Mouse (Mus musculus) neural tube, postnatal 0 days (tissue): ENCODE results near the gene Cdc42ep2. TPM values are rescaled to one million over a fixed set of nuclear protein-coding genes. Genes with fewer than 3 reads are reported as not detected.

Experiments
- polyA plus RNA-seq: library from polyadenylated mRNA; unstranded; fragments of >200 nt; fragmentation: Nextera tagmentation; extraction: Ambion mirVana; gene quantifications from 2 replicates; pipeline ENCODE4 v1.2.1, GENCODE M21; 2015

Gene Cdc42ep2
- 18.7 and 21.8 TPM in 2 replicates for polyA plus RNA-seq

GRCm38 (mm10) chr19:5924713-5925093 lies at the start of gene Cdc42ep2:
Gene Cdc42ep2, minus strand, starts transcription at chr19:5924816.

GRCm38 (mm10) chr19:5963883-5964562 lies 39.4 kb upstream of the Cdc42ep2 start, which contains the start of gene Pola2:
Gene Pola2, minus strand, starts transcription at chr19:5964202.

DNA sequence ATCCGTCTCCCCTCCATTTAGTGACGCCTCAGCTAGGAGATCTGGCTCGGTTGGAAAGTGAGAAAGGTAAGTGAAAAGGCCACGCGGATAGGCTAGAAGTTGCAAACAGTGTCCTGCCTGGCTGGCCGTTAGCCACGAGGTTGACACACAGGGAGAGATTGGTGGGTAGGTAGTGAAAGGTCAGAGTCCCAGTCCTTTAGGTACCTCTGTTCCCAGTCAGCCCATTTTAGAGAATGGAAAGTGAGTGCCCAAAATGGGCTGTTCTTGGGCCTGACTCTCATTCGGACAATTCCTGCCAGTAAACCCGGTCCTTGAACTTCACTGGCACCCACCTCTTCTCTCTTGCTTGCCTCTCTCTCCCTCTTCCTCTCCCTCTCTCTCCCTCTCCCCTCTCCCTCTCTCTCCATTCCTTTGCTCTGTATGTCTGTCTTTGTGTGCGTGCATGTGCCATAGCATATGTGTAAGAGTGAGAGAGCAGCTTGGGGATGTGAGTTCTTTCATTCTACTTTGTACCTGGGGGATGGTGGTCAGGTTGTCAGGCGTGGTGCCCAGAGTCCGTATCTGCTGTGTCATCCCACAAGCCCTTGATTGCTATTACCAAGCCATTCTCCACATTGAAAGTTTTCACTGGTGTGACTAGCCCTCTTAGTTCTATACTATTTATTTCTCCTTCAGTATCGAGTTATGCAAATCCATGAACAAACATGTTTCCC lies 11.5 kb downstream of the Cdc42ep2 start, which contains the start of gene Dpf2:
Gene Dpf2 (minus strand): TSS at position 4 of the 713 bp plus-strand sequence.

DNA sequence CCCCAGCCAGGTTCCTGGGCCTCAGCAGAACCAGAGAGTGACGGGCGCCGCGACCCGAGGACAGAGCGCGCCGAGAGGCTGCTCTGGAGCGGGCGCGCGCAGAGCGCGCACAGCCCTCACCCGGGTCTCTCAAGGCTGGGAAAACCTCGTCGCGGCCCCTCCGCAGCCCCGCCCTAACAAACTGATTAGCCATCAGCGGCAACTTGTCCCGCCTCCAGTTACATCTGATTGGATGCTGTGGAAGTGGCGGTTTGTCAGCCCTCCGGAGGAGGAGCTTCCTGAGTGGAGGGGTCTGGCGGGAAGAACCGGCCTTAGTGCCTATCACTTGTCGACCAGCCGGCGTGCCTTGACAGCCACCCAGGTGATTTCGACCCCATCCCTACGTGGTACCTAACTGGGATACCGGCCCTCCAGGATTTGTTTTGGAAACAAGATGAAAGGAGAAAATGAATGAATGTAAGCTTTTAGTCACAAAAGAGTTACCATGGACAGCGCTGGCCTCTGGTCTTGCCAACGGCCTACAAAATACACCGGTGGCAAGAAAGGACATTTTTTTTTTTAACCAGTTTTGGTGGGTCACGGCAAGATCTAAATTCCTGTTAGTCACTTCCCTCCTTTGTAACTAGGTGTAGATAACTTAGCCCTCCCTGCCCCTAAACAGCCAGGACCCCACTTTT lies 30.5 kb downstream of the Cdc42ep2 start, which contains the start of gene Tigd3:
Gene Tigd3 (minus strand): TSS at position 148 of the 677 bp plus-strand sequence.

GRCm38 (mm10) chr19:5877618-5878361 lies 46.8 kb downstream of the Cdc42ep2 start, which contains the start of gene Slc25a45:
Gene Slc25a45, plus strand, starts transcription at chr19:5877808.

DNA sequence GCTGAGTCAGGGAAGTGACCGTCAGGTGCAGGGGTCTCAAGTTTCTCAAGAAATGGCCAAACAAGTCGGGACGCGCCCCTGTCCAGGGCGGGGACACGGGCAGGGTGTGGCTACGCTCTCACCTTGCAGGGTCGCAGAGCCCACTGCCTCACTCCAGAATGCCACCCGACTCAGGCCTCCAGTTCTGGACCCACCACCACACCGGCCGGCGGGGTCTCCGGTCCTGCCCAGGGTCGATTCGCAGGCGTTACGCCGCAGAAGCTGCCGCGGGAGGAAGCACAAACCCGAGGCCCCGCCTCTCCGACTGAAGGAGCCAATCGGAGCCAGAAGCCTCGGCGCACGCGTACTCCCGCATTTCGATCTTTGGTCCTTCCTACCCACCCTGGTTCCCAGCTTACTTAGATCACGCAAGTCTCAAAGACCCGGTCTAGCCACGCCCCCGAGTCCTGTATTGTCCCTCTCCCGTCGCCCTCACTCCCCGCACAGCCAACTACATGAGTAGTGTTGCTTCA lies 49.6 kb downstream of the Cdc42ep2 start, which contains the start of gene Frmd8:
Gene Frmd8 (minus strand): TSS at position 306 of the 512 bp plus-strand sequence.

Other genes starting within 250 kb of the Cdc42ep2 start
- gene Map3k11, start 236.1 kb downstream of the Cdc42ep2 start, polyA plus RNA-seq: 10.7 and 12.0 TPM in 2 replicates
- gene Pcnx3, start 235.9 kb downstream of the Cdc42ep2 start, polyA plus RNA-seq: 16.5 and 22.2 TPM in 2 replicates
- 0.25 and 0.53 TPM in 2 replicates for gene Kcnk7, start 220.4 kb downstream of the Cdc42ep2 start, polyA plus RNA-seq
- 39.6 and 46.6 TPM in 2 replicates for gene Ehbp1l1, start 198.5 kb downstream of the Cdc42ep2 start, polyA plus RNA-seq
- gene Fam89b, start 195.2 kb downstream of the Cdc42ep2 start, polyA plus RNA-seq: 111 and 124 TPM in 2 replicates
- 20.0 and 20.8 TPM in 2 replicates for gene Ltbp3, start 183.9 kb downstream of the Cdc42ep2 start, polyA plus RNA-seq
- 75.6 and 85.9 TPM in 2 replicates for gene Scyl1, start 153.4 kb downstream of the Cdc42ep2 start, polyA plus RNA-seq
- gene Frmd8, start 49.5 kb downstream of the Cdc42ep2 start, polyA plus RNA-seq: 12.2 and 12.5 TPM in 2 replicates
- gene Slc25a45, start 47.0 kb downstream of the Cdc42ep2 start, polyA plus RNA-seq: 2.9 TPM in 2 replicates
- 6.3 and 8.0 TPM in 2 replicates for gene Tigd3, start 30.7 kb downstream of the Cdc42ep2 start, polyA plus RNA-seq
- gene Dpf2, start 11.8 kb downstream of the Cdc42ep2 start, polyA plus RNA-seq: 49.1 and 55.8 TPM in 2 replicates
- gene Pola2, start 39.4 kb upstream of the Cdc42ep2 start, polyA plus RNA-seq: 15.5 and 17.6 TPM in 2 replicates
- not detected in 2 replicates for gene Slc22a20, start 61.3 kb upstream of the Cdc42ep2 start, polyA plus RNA-seq
- 5.2 and 5.8 TPM in 2 replicates for gene Capn1, start 91.1 kb upstream of the Cdc42ep2 start, polyA plus RNA-seq
- 28.0 and 31.6 TPM in 2 replicates for gene Syvn1, start 121.8 kb upstream of the Cdc42ep2 start, polyA plus RNA-seq
- gene Mrpl49, start 133.0 kb upstream of the Cdc42ep2 start, polyA plus RNA-seq: 51.3 and 60.2 TPM in 2 replicates
- gene Fau, start 133.0 kb upstream of the Cdc42ep2 start, polyA plus RNA-seq: 603 and 680 TPM in 2 replicates
- 44.4 and 45.4 TPM in 2 replicates for gene Znhit2, start 136.4 kb upstream of the Cdc42ep2 start, polyA plus RNA-seq
- 53.5 and 57.5 TPM in 2 replicates for gene Tm7sf2, start 143.6 kb upstream of the Cdc42ep2 start, polyA plus RNA-seq
- gene Vps51, start 152.4 kb upstream of the Cdc42ep2 start, polyA plus RNA-seq: 76.7 and 77.3 TPM in 2 replicates
- not detected in 2 replicates for gene Tmem262, start 155.2 kb upstream of the Cdc42ep2 start, polyA plus RNA-seq
- 0.75 TPM in 1 of 2 replicates, not detected in the other for gene Gm28374, start 157.4 kb upstream of the Cdc42ep2 start, polyA plus RNA-seq
- 75.3 and 75.4 TPM in 2 replicates for gene Zfpl1, start 160.1 kb upstream of the Cdc42ep2 start, polyA plus RNA-seq
- gene Cdca5, start 160.2 kb upstream of the Cdc42ep2 start, polyA plus RNA-seq: 2.8 and 3.1 TPM in 2 replicates
- not detected in 2 replicates for gene AC131692.1, start 169.6 kb upstream of the Cdc42ep2 start, polyA plus RNA-seq
- gene Naaladl1, start 181.0 kb upstream of the Cdc42ep2 start, polyA plus RNA-seq: 0.27 TPM in 2 replicates
- gene Sac3d1, start 193.8 kb upstream of the Cdc42ep2 start, polyA plus RNA-seq: 53.9 and 58.0 TPM in 2 replicates
- 51.8 and 61.0 TPM in 2 replicates for gene Snx15, start 203.5 kb upstream of the Cdc42ep2 start, polyA plus RNA-seq
- 0.18 TPM in 1 of 2 replicates, not detected in the other for gene Batf2, start 216.2 kb upstream of the Cdc42ep2 start, polyA plus RNA-seq
- gene Arl2, start 216.7 kb upstream of the Cdc42ep2 start, polyA plus RNA-seq: 163 TPM in 2 replicates